Mouse (Mus musculus) MEL (cell line): ENCODE data around the gene Hectd3. TPM values are rescaled to one million over a fixed set of nuclear protein-coding genes. Genes with fewer than 3 reads are reported as not detected.

ENCODE experiments used
- DNase-seq: peaks from one replicate; pipeline ENCODE4 v3.0.0; 2011; ENCODE audit warnings: low read depth, low spot score
- H3K27ac ChIP-seq: 2 replicates; pipeline ENCODE4 v1.5.1; 2012; ENCODE audit warnings: low read depth, mild to moderate bottlenecking, control low read depth, low read length, moderate library complexity; ENCODE audit not compliant: control insufficient read depth
- H3K27me3 ChIP-seq, 2 experiments: fragments of 150-350 bp in 1 of 2; sonication (generic) in 1 of 2; 2 replicates each; pipeline ENCODE4 v1.6.1; 2012; ENCODE audit warnings: low read length in 2 of 2, mild to moderate bottlenecking in 2 of 2, improper control_type of control experiment in 1 of 2, moderate library complexity in 1 of 2; ENCODE audit not compliant: insufficient read depth in 2 of 2, control insufficient read depth in 1 of 2
- H3K36me3 ChIP-seq, 2 experiments: 2 replicates each; pipeline ENCODE4 v1.6.1; 2012 to 2014; ENCODE audit warnings: low read length in 2 of 2, improper control_type of control experiment in 1 of 2, inconsistent platforms in 1 of 2, mild to moderate bottlenecking in 1 of 2; ENCODE audit not compliant: insufficient read depth in 2 of 2, control insufficient read depth in 1 of 2
- H3K4me1 ChIP-seq, 2 experiments: fragments of 150-350 bp in 1 of 2; sonication (generic) in 1 of 2; 2 replicates each; pipeline ENCODE4 v1.6.1; 2012; ENCODE audit warnings: low read length in 2 of 2, improper control_type of control experiment in 1 of 2, mild to moderate bottlenecking in 1 of 2; ENCODE audit not compliant: insufficient read depth in 2 of 2, control insufficient read depth in 1 of 2
- H3K4me3 ChIP-seq, 2 experiments: fragments of 150-350 bp in 1 of 2; sonication (generic) in 1 of 2; 2 replicates each; pipeline ENCODE4 v1.5.1; 2012; ENCODE audit warnings: low read depth in 2 of 2, low read length in 2 of 2, mild to moderate bottlenecking in 2 of 2, moderate library complexity in 2 of 2, control low read depth in 1 of 2, improper control_type of control experiment in 1 of 2; ENCODE audit not compliant: control insufficient read depth in 1 of 2, insufficient read depth in 1 of 2
- H3K79me2 ChIP-seq: 2 replicates; pipeline ENCODE4 v1.6.1; 2012; ENCODE audit warnings: mild to moderate bottlenecking, low read length, moderate library complexity; ENCODE audit not compliant: control insufficient read depth, poor library complexity, insufficient read depth
- H3K9ac ChIP-seq: 2 replicates; pipeline ENCODE4 v1.6.1; 2012; ENCODE audit warnings: low read depth, mild to moderate bottlenecking, control low read depth, low read length, moderate library complexity; ENCODE audit not compliant: control insufficient read depth, poor library complexity, severe bottlenecking
- H3K9me3 ChIP-seq: fragments of 150-350 bp; sonication (generic); replicated peaks from 2 replicates; pipeline ENCODE4 v1.6.1; 2012; ENCODE audit warnings: mild to moderate bottlenecking, low read length, improper control_type of control experiment, moderate library complexity; ENCODE audit not compliant: insufficient read depth
- BHLHE40 ChIP-seq: IDR thresholded peaks from 2 replicates; pipeline ENCODE4 v1.6.1; 2012; ENCODE audit warnings: low read depth, mild to moderate bottlenecking, inconsistent platforms, low read length, improper control_type of control experiment, borderline replicate concordance
- CHD2 ChIP-seq: IDR thresholded peaks from 2 replicates; pipeline ENCODE4 v1.6.1; 2011; ENCODE audit warnings: low read length, improper control_type of control experiment
- GABPA ChIP-seq: IDR thresholded peaks from 2 replicates; pipeline ENCODE4 v1.6.1; 2012; ENCODE audit warnings: low read depth, mild to moderate bottlenecking, inconsistent platforms, low read length, improper control_type of control experiment, moderate library complexity
- MAFK ChIP-seq: IDR thresholded peaks from 2 replicates; pipeline ENCODE4 v1.6.1; 2011; ENCODE audit warnings: low read depth, mild to moderate bottlenecking, low read length, improper control_type of control experiment, borderline replicate concordance
- MEF2A ChIP-seq: IDR thresholded peaks from 2 replicates; pipeline ENCODE4 v1.6.1; 2014; ENCODE audit warnings: low read depth, mild to moderate bottlenecking, inconsistent platforms, low read length, improper control_type of control experiment; ENCODE audit not compliant: poor library complexity, insufficient replicate concordance, severe bottlenecking; ENCODE audit errors: extremely low read depth
- NELFE ChIP-seq: IDR thresholded peaks from 2 replicates; pipeline ENCODE4 v1.6.1; 2011; ENCODE audit warnings: low read depth, low read length, improper control_type of control experiment
- POLR2A ChIP-seq, 2 experiments: IDR thresholded peaks; 2 replicates each; pipeline ENCODE4 v1.6.1; 2011 to 2012; ENCODE audit warnings: low read length in 2 of 2, mild to moderate bottlenecking in 2 of 2, control low read depth in 1 of 2, improper control_type of control experiment in 1 of 2, low read depth in 1 of 2, moderate library complexity in 1 of 2; ENCODE audit not compliant: control insufficient read depth in 1 of 2, insufficient read depth in 1 of 2, poor library complexity in 1 of 2
- POLR2AphosphoS5 ChIP-seq: IDR thresholded peaks from 2 replicates; pipeline ENCODE4 v1.6.1; 2012; ENCODE audit warnings: low read depth, borderline replicate concordance, mild to moderate bottlenecking, inconsistent platforms, low read length, moderate library complexity, mixed read lengths
- RCOR1 ChIP-seq: IDR thresholded peaks from 2 replicates; pipeline ENCODE4 v1.6.1; 2012; ENCODE audit warnings: low read depth, mild to moderate bottlenecking, inconsistent platforms, low read length, improper control_type of control experiment
- SIN3A ChIP-seq: IDR thresholded peaks from 2 replicates; pipeline ENCODE4 v1.6.1; 2012; ENCODE audit warnings: low read length, improper control_type of control experiment, inconsistent platforms
- SMC3 ChIP-seq: IDR thresholded peaks from 2 replicates; pipeline ENCODE4 v1.6.1; 2011; ENCODE audit warnings: low read depth, low read length, improper control_type of control experiment
- TAL1 ChIP-seq: IDR thresholded peaks from 2 replicates; pipeline ENCODE4 v1.6.1; 2012; ENCODE audit warnings: mild to moderate bottlenecking, inconsistent platforms, low read length, moderate library complexity, mixed read lengths
- UBTF ChIP-seq: IDR thresholded peaks from 2 replicates; pipeline ENCODE4 v1.6.1; 2012; ENCODE audit warnings: low read depth, mild to moderate bottlenecking, inconsistent platforms, low read length, improper control_type of control experiment, moderate library complexity, borderline replicate concordance; ENCODE audit not compliant: insufficient read depth
- USF1 ChIP-seq: IDR thresholded peaks from 2 replicates; pipeline ENCODE4 v1.6.1; 2014; ENCODE audit warnings: low read depth, mild to moderate bottlenecking, inconsistent platforms, low read length, improper control_type of control experiment, moderate library complexity
- ZC3H11A ChIP-seq: IDR thresholded peaks from 2 replicates; pipeline ENCODE4 v1.6.1; 2012; ENCODE audit warnings: low read depth, mild to moderate bottlenecking, inconsistent platforms, low read length, improper control_type of control experiment
- ZKSCAN1 ChIP-seq: IDR thresholded peaks from 2 replicates; pipeline ENCODE4 v1.6.1; 2012; ENCODE audit warnings: low read depth, mild to moderate bottlenecking, inconsistent platforms, low read length, improper control_type of control experiment, moderate library complexity
- polyA plus RNA-seq, 2 experiments: library from polyadenylated mRNA; stranded (reverse) in 1 of 2; unstranded in 1 of 2; fragments of >175 nt in 1 of 2; fragments of >200 nt in 1 of 2; gene quantifications; 2 replicates each; pipeline versions ENCODE4 v1.2.1 to v1.2.4; 2012; ENCODE audit warnings: low replicate concordance in 2 of 2, low read depth in 1 of 2; ENCODE audit not compliant: insufficient read length in 2 of 2, insufficient read depth in 1 of 2, missing spikeins in 1 of 2
- total RNA-seq: library from RNA; depleted of rRNA; stranded (reverse); fragments of 300-350 nt; gene quantifications from 2 replicates; pipeline ENCODE4 v1.2.3, GENCODE M21; 2012

Hectd3 gene
- total and polyA plus RNA-seq, 3 experiments = 9.8 to 19.1 TPM; not detected in 1

- peaks cover 2 to 3% of the 10 kb centered on the region in 2 experiments; a peak in 1 of 4 replicates for H3K27me3 ChIP-seq
- TF ChIP-seq TAL1 = no peak
- no peak for TF ChIP-seq CHD2
- H3K36me3 ChIP-seq = no peaks in the 10 kb centered on the region
- H3K9me3 ChIP-seq = no peaks in the 10 kb centered on the region
- no peak overlapping the region for H3K4me3 ChIP-seq
- no peak overlapping the region for H3K9ac ChIP-seq
- H3K27ac ChIP-seq = no peak overlapping the region
- H3K4me1 ChIP-seq = no peaks in the 10 kb centered on the region
- DNase-seq = no peak
- no peaks in the 10 kb centered on the region for H3K79me2 ChIP-seq
Observed at GRCm38 (mm10) chr4:117004649-117005048, 9.5 kb downstream of the Hectd3 start.

GRCm38 (mm10) chr4:117005611-117006400, 10.7 kb downstream of the Hectd3 start:
- no peaks in the 10 kb centered on the region for H3K9me3 ChIP-seq
- TF ChIP-seq SIN3A (no peak), MEF2A (no peak), ZKSCAN1 (no peak), NELFE (no peak), BHLHE40 (no peak)
- H3K4me1 ChIP-seq = no peaks in the 10 kb centered on the region
- no peak overlapping the region for H3K4me3 ChIP-seq
- no peak overlapping the region for H3K9ac ChIP-seq
- peaks cover 2 to 3% of the 10 kb centered on the region in 2 experiments; a peak in 1 of 4 replicates for H3K27me3 ChIP-seq
- H3K79me2 ChIP-seq = no peaks in the 10 kb centered on the region
- H3K27ac ChIP-seq = no peak overlapping the region
- DNase-seq = no peak
- H3K36me3 ChIP-seq = no peaks in the 10 kb centered on the region

- no peaks in the 10 kb centered on the region for H3K9me3 ChIP-seq
- TF ChIP-seq RCOR1 = no peak
- no peak for TF ChIP-seq UBTF
- TF ChIP-seq SMC3 = no peak
- TF ChIP-seq ZC3H11A = no peak
- TF ChIP-seq USF1 = no peak
- TF ChIP-seq GABPA = no peak
- no peak for TF ChIP-seq MAFK
- TF ChIP-seq POLR2AphosphoS5 = no peak
- TF ChIP-seq POLR2A (IDR thresholded peaks at IDR 0.05; ENCODE audit: control insufficient read depth in 1 of 2, insufficient read depth in 1 of 2, low read depth in 1 of 2, low read length in 2 of 2, poor library complexity in 1 of 2) = no peak
- TF ChIP-seq BHLHE40 = no peak
- TF ChIP-seq, all 39 proteins: peak for 0
- Histone ChIP-seq H3K4me3 (no peak overlapping the region), H3K27me3 (peaks cover 2 to 4% of the 10 kb centered on the region in 2 experiments; a peak in 1 of 4 replicates), H3K27ac (no peak overlapping the region), H3K36me3 (no peaks in the 10 kb centered on the region), H3K9ac (no peak overlapping the region), H3K79me2 (no peaks in the 10 kb centered on the region), H3K4me1 (no peaks in the 10 kb centered on the region)
- DNase-seq = no peak
Observed at GRCm38 (mm10) chr4:117007058-117007457, 11.9 kb downstream of the Hectd3 start.
